Mouse (Mus musculus) megakaryocyte progenitor cell, adult 5-6 weeks (primary cell): ENCODE data around the gene Taar7d. TPM values are rescaled to one million over a fixed set of nuclear protein-coding genes. Genes with fewer than 3 reads are reported as not detected.
A peak's percentile ranks its signal among the peaks of the same experiment; 100 is the strongest.
"Not testable (repeated sequence)": the region's sequence is repeated elsewhere in the genome, so short reads cannot be mapped to it uniquely, and the experiment has no call there.

Experiments used
- ATAC-seq: replicated peaks from 2 replicates; pipeline ENCODE4 v1.8.0; 2016; ENCODE audit warnings: mild to moderate bottlenecking, moderate TSS enrichment, inconsistent platforms; ENCODE audit not compliant: poor library complexity
- total RNA-seq, 2 experiments: library from RNA; stranded (forward) in 1 of 2; stranded (reverse) in 1 of 2; fragments of 157-497, 149-512 nt in 1 of 2; fragments of 200-1000 nt in 1 of 2; gene quantifications; 2 replicates each; pipeline versions ENCODE4 v1.2.3 to v1.2.4; 2015 to 2017

Gene Taar7d
- total RNA-seq (2015) (not detected in 2 replicates), total RNA-seq (2017) (not detected in 2 replicates)

DNA sequence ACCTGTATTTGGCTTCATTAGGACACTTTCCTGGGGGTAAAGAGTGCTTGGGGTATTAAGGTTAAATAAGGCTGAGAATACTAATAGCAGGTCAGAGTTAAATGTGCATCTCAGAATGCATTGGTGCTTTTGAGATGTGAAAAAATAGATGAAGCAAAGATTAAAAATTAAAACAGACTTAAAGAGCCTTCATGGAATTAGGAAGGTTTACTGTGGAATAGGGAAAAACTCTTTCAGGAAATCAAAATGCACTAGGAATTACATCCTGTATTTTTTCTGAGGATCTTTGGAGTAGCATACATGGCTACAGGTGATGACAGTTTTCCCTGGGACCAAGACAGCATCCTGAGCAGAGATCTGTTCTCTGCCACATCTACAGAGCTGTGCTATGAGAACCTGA is at the start of gene Taar7d:
Taar7d (plus strand) TSS at position 301 of the 400 bp plus-strand sequence.
- ATAC-seq: no peak

DNA sequence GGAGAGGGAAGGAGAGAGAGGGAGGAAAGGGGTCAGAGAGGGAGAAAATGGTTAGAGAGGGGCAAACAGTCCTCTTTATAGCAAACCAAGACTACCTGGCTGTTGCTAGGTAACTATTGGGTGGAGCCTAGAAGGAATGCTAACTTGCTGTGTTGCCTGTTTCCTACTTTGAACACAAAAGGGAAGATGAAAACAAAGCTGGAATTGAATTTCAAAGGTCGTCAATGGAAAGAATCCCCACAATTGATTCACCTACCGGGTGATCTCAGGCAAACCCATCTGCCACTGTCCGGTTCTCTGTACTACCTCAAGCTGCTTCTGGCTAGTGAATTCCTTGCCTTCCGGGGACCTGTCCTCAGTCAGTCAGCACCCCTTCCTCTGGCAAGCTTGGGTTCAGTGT is 49.1 kb upstream of the Taar7d start:
- no peak for ATAC-seq

DNA sequence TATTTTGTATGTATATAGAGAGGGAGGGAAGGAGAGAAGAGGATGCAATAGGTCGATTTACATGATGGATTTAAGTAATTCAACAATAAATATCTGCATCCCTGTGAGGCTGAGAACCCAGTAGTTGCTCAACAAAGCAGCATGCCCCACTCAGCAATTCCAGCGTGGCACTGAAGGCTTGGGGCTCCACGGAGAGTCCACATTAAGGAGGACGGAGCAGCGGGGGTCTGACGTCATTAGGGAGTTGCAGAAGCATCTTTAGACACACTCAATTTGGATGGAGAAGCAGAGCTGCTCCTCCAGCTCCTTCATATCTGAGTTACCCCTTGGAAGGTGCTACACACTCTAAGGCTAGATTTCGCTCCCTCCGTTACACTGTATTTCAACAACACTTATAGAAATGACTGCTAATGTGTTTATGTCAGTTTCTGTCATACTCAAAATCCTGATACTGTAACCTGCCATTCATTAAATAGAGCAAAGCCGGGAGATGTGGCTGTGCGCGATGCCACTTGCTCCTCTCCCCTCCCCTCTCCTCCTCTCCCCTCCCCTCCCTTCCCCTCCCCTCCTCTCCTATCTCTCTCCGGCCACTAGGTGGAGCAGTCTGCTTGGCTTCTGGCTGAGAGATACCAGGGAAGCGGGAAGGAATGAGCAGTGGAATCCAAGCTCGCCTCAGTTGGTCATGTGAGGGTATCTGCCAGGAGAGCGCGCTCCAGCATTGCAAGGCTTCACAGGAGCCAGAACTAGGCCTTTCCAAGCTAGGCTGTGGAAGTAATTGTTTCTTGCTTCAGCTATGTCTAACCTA is 47.9 kb upstream of the Taar7d start:
- peak; percentile 100 for ATAC-seq

DNA sequence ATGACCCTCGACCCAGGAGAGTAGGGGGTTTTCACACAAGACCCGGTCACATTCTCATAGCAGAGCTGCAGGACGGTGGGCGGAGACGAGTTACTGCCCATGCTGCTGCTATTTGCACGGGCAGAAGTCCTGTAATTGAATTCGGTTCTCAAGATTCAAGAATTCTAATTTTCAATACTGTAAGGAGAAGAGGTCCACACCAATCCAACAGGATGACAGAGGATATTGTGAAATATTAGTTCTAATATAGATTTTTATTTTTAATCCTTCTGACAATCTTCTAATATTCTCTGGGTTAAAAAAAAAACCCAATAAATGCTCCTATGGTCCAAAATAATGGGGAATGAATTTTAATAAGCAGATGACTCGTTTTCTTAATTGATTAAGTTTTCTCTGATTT is 41.5 kb upstream of the Taar7d start, which contains the start of gene Taar6:
Taar6 (minus strand) TSS at position 101 of the 400 bp plus-strand sequence.
- ATAC-seq: no peak

DNA sequence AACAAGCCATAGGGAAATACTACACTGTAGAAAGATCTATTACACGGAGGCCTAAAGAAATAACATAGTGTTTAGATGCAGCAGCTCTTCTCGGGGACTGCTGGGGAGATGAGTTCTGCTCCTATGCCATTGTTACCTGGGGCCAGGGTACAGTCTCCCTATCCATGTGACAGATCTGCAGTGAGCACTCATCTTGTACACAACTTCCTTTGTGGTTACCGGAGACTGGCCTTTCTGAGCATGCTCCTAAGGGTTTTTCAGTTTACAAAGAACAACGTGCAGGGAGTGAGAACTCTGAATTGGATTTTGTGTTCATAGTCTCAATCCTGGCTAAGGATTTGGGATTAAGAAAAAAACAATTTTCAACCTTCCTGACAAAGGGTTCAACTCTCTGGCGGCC is 40.6 kb upstream of the Taar7d start:
- ATAC-seq: peak; percentile 61

DNA sequence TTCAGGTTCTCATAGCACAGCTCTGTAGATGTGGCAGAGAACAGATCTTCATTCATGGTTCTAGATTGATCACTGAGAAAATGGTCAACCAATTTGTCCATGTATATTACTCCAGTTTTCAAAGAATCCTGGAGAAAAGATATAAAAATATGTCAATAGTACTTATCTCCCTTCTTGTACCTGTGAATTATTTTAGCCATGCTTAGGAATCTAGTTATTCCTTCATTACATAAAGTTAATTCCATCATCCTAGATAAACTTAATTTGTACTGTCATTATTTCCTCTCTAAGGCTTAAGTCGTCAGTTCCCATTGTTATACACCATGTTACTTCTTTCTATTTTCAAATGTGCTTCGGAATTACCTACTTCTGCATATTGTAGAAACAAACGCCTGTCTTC is 33.6 kb upstream of the Taar7d start, which contains the start of gene Taar7a:
Taar7a (minus strand) TSS at position 101 of the 400 bp plus-strand sequence.
- no peak for ATAC-seq

DNA sequence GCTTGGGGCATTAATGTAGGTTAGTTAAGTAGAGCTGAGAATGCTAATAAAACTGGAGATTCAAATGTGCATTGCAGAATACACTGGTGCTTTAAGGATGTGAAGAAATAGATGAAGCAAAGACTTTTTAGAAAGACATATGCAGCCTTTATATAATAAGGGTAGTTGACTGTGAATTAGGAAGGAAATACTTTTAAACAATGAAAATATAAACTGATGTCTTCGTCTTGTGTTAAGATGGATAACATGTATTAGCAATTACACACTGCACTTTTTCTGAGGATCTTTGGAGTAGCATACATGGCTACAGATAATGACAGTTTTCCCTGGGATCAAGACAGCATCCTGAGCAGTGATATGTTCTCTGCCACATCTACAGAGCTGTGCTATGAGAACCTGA is 27.4 kb upstream of the Taar7d start, which contains the start of gene Taar7b:
Taar7b (plus strand) TSS at position 301 of the 400 bp plus-strand sequence.
- ATAC-seq: no peak

DNA sequence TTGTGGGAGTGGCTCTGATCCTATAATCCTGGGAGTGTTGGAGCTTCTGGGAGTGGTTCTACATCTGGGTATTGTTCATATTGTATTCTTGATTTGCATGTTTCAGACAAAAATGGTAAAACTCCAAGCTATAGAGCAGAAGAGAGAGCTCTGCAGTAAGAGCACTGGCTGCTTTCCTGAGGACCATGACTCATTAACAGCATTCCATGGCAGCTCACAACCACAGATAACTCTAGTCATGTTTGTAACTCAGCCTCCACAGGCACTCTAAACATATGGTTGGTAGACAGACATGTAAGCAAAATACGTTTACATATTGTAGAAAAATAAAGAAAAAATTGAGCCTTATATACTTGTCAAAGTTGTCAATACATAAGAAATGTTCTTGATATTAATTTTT is 20.6 kb upstream of the Taar7d start:
- no peak for ATAC-seq

DNA sequence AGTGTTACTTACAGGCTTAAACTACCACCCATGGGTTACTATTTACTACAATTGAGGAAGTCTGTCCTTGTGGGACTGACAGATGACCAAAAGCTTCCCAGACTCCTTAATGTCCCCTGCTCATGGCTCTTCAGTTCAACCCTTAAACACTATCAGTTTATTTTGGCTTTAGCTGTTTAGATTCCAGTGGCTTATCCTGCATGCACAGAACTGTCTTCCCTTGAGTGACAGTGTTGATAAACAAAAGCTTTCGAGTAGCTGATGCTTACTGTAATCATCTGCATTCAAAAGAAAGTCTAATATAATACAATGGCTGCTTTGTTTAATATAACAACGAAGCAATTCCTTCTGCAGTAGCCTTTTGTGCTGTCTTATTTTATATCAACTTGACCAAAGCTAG is 20.0 kb upstream of the Taar7d start:
- ATAC-seq: peak; percentile 90

DNA sequence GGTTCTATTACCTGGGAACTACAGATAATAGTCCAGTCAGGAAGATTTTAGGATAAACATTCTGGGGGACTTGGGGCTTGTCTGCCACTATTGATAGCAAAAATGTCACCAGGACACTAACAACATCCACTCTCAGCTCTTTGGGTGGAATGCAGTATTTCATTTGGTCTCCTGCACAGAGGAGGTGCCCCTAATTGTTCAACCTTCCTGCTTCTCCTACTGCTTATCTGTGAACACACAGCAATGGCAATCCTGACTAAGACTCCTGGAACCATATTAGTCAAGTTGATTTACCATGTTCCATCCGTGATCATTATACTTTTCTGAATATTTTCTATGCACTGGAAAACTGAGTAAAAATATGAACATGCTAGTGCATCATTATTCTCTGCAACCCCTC is 18.9 kb upstream of the Taar7d start:
- no peak; the same call in 1 of the 2 replicates for ATAC-seq

DNA sequence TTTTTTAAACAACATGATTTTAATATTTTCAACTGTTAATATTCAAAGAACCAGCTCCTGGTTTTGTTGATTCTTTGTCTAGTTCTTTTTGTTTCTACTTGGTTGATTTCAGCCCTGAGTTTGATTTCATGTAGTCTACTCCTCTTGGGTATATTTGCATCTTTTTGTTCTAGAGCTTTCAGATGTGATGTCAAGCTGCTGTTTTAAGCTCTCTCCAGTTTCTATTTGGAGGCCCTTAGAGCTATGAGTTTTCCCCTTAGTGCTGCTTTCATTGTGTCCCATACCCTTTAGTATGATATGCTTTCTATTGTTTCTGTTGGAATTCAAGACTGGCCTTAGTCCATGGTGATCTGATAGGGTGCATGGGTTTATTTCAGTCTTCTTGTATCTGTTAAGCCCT is 4.3 kb downstream of the Taar7d start:
- no peak for ATAC-seq

DNA sequence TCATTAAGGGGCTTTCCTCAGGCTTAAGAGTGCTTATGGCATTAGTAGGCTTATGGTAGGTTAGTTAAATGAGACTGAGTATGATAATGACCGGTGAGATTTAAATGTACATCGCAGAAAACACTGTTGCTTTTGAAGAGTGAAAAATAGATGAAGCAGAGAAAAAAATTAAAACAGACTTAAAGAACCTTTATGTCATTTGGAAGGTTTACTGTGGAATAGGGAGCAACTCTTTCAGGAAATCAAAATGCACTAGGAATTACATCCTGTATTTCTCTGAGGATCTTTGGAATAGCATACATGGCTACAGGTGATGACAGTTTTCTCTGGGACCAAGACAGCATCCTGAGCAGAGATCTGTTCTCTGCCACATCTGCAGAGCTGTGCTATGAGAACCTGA is 10.3 kb downstream of the Taar7d start, which contains the start of gene Taar7e:
Taar7e (plus strand) TSS at position 301 of the 400 bp plus-strand sequence.
- ATAC-seq: no peak

DNA sequence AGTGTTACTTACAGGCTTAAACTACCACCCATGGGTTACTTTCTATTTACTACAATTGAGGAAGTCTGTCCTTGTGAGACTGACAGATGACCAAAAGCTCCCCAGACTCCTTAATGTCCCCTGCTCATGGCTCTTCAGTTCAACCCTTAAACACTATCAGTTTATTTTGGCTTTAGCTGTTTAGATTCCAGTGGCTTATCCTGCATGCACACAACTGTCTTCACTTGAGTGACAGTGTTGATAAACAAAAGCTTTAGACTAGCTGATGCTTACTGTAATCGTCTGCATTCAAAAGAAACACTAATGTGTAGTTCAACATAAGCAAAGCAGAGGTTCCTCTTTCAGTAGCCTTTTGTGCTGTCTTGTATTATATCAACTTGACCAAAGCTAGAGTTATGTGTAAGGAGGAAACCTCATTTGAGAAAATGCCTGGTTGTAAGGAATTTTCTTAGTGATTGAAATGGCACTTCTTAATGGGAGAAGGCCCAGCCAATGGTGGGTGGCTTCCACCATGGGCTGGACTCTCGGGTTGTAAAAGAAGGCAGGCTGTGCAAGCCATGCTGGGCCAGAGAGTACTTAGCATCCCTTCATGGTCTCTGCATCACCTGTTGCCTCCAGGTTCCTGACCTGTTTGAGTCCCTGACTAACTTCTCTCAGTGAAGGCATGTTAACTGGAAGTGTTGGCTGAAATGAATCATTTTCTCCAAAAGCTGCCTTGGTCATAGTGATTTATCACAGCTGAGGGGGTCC is 13.3 kb downstream of the Taar7d start:
- ATAC-seq: peak; percentile 96

DNA sequence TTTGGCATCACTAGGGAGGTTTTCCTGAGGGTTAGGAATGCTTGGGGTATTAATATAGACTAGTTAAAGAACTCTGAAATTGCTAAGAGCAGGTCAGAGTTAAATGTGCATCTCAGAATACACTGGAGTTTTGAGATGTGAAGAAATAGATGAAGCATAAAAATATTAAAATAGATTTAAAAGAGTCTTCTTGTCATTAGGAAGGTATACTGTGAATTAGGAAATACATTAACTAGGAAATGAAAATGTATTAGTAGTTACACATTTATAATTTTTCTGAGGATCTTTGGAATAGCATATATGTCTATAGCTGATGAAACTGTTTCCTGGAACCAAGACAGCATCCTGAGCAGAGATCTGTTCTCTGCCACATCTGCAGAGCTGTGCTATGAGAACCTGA is 22.2 kb downstream of the Taar7d start, which contains the start of gene Taar7f:
Taar7f (plus strand) TSS at position 301 of the 400 bp plus-strand sequence.
- ATAC-seq: no peak

DNA sequence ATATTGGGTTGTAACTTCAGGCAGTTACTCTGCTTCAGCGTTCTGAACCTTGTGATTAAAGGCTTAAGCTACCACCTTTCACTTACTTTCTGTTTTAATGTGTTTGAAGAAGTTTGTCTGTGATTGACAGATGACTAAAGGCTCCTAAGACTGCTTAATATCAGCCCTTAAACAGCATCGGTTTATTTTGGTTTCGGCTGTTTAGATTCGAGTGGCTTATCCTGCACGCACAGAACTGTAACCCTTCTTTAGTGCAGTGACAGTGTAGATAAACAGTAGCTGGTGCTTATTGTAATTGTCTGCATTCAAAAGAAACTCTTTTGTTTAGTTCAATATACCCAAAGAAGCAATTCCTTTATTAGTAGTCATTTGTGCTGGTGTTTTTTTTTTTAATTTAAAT is 25.0 kb downstream of the Taar7d start:
- ATAC-seq: peak; percentile 97

DNA sequence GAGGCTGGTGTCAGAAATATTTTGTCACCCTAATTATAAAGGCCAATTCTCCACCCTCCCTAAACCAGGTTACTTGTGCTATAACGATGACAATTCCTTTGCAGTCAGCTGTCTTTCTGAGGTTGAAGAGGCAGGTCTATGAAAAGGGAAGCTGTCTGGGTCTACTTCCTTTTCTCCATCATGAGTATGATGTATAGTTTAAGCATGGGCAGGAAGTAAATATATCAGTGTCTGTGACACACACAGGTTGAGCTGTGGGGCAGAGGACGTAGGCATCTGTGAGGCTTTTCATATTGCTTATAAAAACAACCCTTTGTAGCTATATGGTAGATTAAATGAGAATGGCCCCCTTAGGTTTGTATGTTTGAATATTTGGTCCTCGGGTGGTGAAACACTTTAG is 32.0 kb downstream of the Taar7d start:
- ATAC-seq: peak; percentile 61

DNA sequence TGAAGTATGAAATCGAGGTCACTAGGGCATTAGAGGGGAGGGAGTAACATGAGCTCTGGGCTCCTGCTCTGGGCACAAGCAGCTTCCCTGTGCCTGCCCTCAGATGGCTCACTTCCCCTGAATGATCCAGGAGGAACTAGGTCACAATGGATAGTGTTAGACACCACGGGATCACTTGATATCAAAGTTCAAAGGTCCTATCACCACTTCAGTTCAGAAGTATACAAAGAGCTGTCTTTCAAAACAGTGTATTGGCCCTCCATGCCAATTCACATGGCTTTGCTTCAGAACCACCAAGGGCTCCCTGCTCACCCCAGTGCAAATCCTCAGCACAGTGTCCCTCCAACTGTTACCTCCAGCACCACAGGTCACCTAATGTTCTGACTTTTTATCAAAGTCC is 47.7 kb downstream of the Taar7d start:
- ATAC-seq: not testable (repeated sequence)

DNA sequence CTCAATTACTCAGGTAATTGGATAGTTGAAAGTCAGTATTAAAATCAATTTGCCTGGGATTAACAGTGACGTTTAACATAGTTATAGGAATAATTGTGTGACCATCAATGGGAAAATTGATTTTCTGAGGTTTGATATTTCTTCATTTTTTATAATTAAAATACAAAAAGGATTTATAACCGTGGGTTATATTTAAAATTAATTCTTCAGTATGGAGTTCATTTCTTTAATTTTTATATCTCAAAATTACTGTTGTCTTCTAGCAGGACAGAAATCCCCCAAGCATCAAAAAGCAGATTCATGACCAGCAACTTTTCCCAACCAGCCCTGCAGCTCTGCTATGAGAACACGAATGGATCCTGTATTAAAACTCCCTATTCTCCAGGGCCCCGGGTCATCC is 49.2 kb downstream of the Taar7d start, which contains the start of gene Taar8a:
Taar8a (plus strand) TSS at position 301 of the 400 bp plus-strand sequence.
- ATAC-seq: not testable (repeated sequence)
